Mouse (Mus musculus) Patski (cell line): ENCODE results near the gene Rpl21. TPM values are rescaled to one million over a fixed set of nuclear protein-coding genes. Genes with fewer than 3 reads are reported as not detected.

Source experiments
- ATAC-seq: fragments of 100-300 bp; one replicate; pipeline ENCODE4 v1.8.0; 2021
- CTCF ChIA-PET: fragments of 350-600 bp; sonication (Branson Sonifier 250); formaldehyde crosslinking; loops from one replicate; lab custom pipeline; 2022; ENCODE audit warnings: inconsistent platforms; lab: Charles Lee
- POLR2A ChIA-PET: fragments of 350-600 bp; sonication (Branson Sonifier 250); formaldehyde crosslinking; loops from one replicate; lab custom pipeline; 2022; ENCODE audit warnings: antibody characterized with exemption, inconsistent platforms; lab: Charles Lee
- DNase-seq: peaks from one replicate; pipeline ENCODE4 v3.0.0-alpha.2; 2011; ENCODE audit warnings: low read depth, low spot score
- H3K27me3 ChIP-seq: fragments of 371-371 bp; one replicate; pipeline ENCODE4 v1.5.1; 2021
- CTCF ChIP-seq: fragments of 100-300 bp; IDR thresholded peaks from one replicate; pipeline ENCODE4 v1.5.1; 2021
- in situ Hi-C: fragments of 300-500 bp; cut with MboI; formaldehyde crosslinking; loops from 3 replicates; pipeline ENCODE4 v1.11.1; 2018; ENCODE audit warnings: low pct_unique_long_range_greater_than_20kb, mixed read lengths
- polyA plus RNA-seq: library from polyadenylated mRNA; unstranded; gene quantifications from one replicate; pipeline ENCODE4 v1.2.3, GENCODE M21; 2021

Rpl21 gene
- polyA plus RNA-seq, 1 experiment from 2014 or later = 581 TPM

- H3K27me3 ChIP-seq = no peaks in the 10 kb centered on the region
- CTCF ChIA-PET = interaction anchor here (1.2 to 1.9 kb wide), 4 partner anchors 10 to 147 kb away, joined by 3 to 6 read pairs (median 4); partner anchors contain the start of gene Rpl21
- ATAC-seq (no peak), DNase-seq (no peak)
- no peak for TF ChIP-seq CTCF
- POLR2A ChIA-PET = no interaction called here
- in situ Hi-C loops = no loop called here
Measured at GRCm38 (mm10) chr5:146823005-146823404, 9.7 kb upstream of the Rpl21 start.

- in situ Hi-C loops = no loop called here
- POLR2A ChIA-PET = no interaction called here
- TF ChIP-seq CTCF = no peak
- ATAC-seq (no peak), DNase-seq (no peak)
- CTCF ChIA-PET = interaction anchor here (2.5 kb wide), 1 partner anchor 11 kb away, joined by 9 read pairs; no protein-coding TSS in a partner anchor
- H3K27me3 ChIP-seq = no peaks in the 10 kb centered on the region
Measured at GRCm38 (mm10) chr5:146829528-146829927, 3.2 kb upstream of the Rpl21 start.

- CTCF ChIA-PET = interaction anchor here (1.4 kb wide), 1 partner anchor 10 kb away, joined by 3 read pairs; no protein-coding TSS in a partner anchor
- TF ChIP-seq CTCF = no peak
- in situ Hi-C loops = no loop called here
- DNase-seq = no peak
- H3K27me3 ChIP-seq = no peaks in the 10 kb centered on the region
- POLR2A ChIA-PET = interaction anchor here (0.9 to 2.4 kb wide), 5 partner anchors 8 to 54 kb away, joined by 3 to 27 read pairs (median 4); partner anchors contain the start of gene Rasl11a
- ATAC-seq = no peak
Measured at GRCm38 (mm10) chr5:146832435-146832768, 288 bp upstream of the Rpl21 start.

- no peaks in the 10 kb centered on the region for H3K27me3 ChIP-seq
- TF ChIP-seq CTCF = no peak
- ChIA-PET POLR2A (interaction anchor here (0.7 to 2.4 kb wide), 7 partner anchors 9 to 158 kb away, joined by 3 to 27 read pairs (median 4); partner anchors contain the start of genes Rasl11a and Usp12), CTCF (interaction anchor here (1.4 to 2.3 kb wide), 2 partner anchors 11 kb away, joined by 3 to 9 read pairs; partner anchors contain the start of gene Rasl11a)
- no peak for DNase-seq
- in situ Hi-C loops = no loop called here
- no peak for ATAC-seq
Measured at GRCm38 (mm10) chr5:146833673-146834201, 1.0 kb downstream of the Rpl21 start.

GRCm38 (mm10) chr5:146834959-146835358 is 2.3 kb downstream of the Rpl21 start:
- no peak for TF ChIP-seq CTCF
- POLR2A ChIA-PET = interaction anchor here (0.6 to 1.8 kb wide), 4 partner anchors 10 to 35 kb away, joined by 3 to 9 read pairs (median 4); partner anchors contain the start of gene Rasl11a
- in situ Hi-C loops = no loop called here

GRCm38 (mm10) chr5:146837967-146838720 is 5.5 kb downstream of the Rpl21 start:
- ATAC-seq (no peak), DNase-seq (no peak)
- POLR2A ChIA-PET = interaction anchor here (0.7 kb wide), 1 partner anchor 25 kb away, joined by 3 read pairs; no protein-coding TSS in a partner anchor
- H3K27me3 ChIP-seq = no peaks in the 10 kb centered on the region
- CTCF ChIA-PET = interaction anchor here (1.4 to 1.5 kb wide), 2 partner anchors 49 to 66 kb away, joined by 3 to 4 read pairs; no protein-coding TSS in a partner anchor
- in situ Hi-C loops = no loop called here
- no peak for TF ChIP-seq CTCF

More at GRCm38 (mm10) chr5:146834959-146835358, 2.3 kb downstream of the Rpl21 start:
- CTCF ChIA-PET = interaction anchor here (1.0 to 2.3 kb wide), 4 partner anchors 10 to 128 kb away, joined by 3 to 9 read pairs (median 4); partner anchors contain the start of genes Rasl11a and Usp12
- no peaks in the 10 kb centered on the region for H3K27me3 ChIP-seq
- ATAC-seq = no peak
- no peak for DNase-seq

- ATAC-seq (no peak), DNase-seq (no peak)
Measured at GRCm38 (mm10) chr5:146838836-146839648, 6.4 kb downstream of the Rpl21 start.

GRCm38 (mm10) chr5:146839760-146840159 is 7.1 kb downstream of the Rpl21 start:
- TF ChIP-seq CTCF = no peak
- ATAC-seq (no peak), DNase-seq (no peak)
- H3K27me3 ChIP-seq = no peaks in the 10 kb centered on the region
- in situ Hi-C loops = no loop called here
- ChIA-PET CTCF (interaction anchor here (1.3 to 1.5 kb wide), 2 partner anchors 133 to 148 kb away, joined by 3 to 7 read pairs; no protein-coding TSS in a partner anchor), POLR2A (interaction anchor here (0.6 to 1.2 kb wide), 4 partner anchors 12 to 112 kb away, joined by 3 to 4 read pairs (median 3); no protein-coding TSS in a partner anchor)

More at GRCm38 (mm10) chr5:146838836-146839648, 6.4 kb downstream of the Rpl21 start:
- H3K27me3 ChIP-seq = no peaks in the 10 kb centered on the region
- no peak for TF ChIP-seq CTCF
- ChIA-PET POLR2A (interaction anchor here (0.7 to 1.1 kb wide), 2 partner anchors 46 to 133 kb away, joined by 3 read pairs; no protein-coding TSS in a partner anchor), CTCF (interaction anchor here (1.3 to 1.5 kb wide), 3 partner anchors 50 to 133 kb away, joined by 3 to 4 read pairs (median 3); no protein-coding TSS in a partner anchor)
- in situ Hi-C loops = no loop called here

- no peak for TF ChIP-seq CTCF
Measured at GRCm38 (mm10) chr5:146840422-146840821, 7.7 kb downstream of the Rpl21 start.

More at GRCm38 (mm10) chr5:146840422-146840821, 7.7 kb downstream of the Rpl21 start:
- ChIA-PET CTCF (interaction anchor here (1.5 to 1.6 kb wide), 2 partner anchors 64 to 148 kb away, joined by 5 to 7 read pairs; no protein-coding TSS in a partner anchor), POLR2A (interaction anchor here (0.7 to 1.2 kb wide), 5 partner anchors 8 to 134 kb away, joined by 3 to 4 read pairs (median 3); no protein-coding TSS in a partner anchor)
- no peaks in the 10 kb centered on the region for H3K27me3 ChIP-seq
- in situ Hi-C loops = no loop called here
- no peak for ATAC-seq
- no peak for DNase-seq
